Mouse (Mus musculus): Measurements from ENCODE around the gene Ank3.

The Ank3 gene

GRCm38 (mm10) chr10:69981386-69982097, 583.0 kb downstream of the Ank3 start:
- no peak for DNase-seq (ENCODE audit: low spot score in 2 of 2)

- no peak for DNase-seq (ENCODE audit: low spot score in 2 of 2)
Measured at GRCm38 (mm10) chr10:69982701-69983100, 584.1 kb downstream of the Ank3 start.

- DNase-seq (ENCODE audit: low spot score in 2 of 2), result no peak
Measured at GRCm38 (mm10) chr10:69987496-69987895, 588.9 kb downstream of the Ank3 start.

GRCm38 (mm10) chr10:69997082-69997481, 598.5 kb downstream of the Ank3 start:
- no peak for DNase-seq (ENCODE audit: low spot score in 2 of 2)

GRCm38 (mm10) chr10:70004058-70004457, 605.5 kb downstream of the Ank3 start:
- DNase-seq (ENCODE audit: low spot score in 2 of 2), result no peak

- no peak for DNase-seq (ENCODE audit: low spot score in 2 of 2)
Measured at GRCm38 (mm10) chr10:70004831-70005230, 606.3 kb downstream of the Ank3 start.

- DNase-seq (ENCODE audit: low spot score in 2 of 2), result no peak
Measured at GRCm38 (mm10) chr10:70006380-70006779, 607.8 kb downstream of the Ank3 start.

- no peak for DNase-seq (ENCODE audit: low spot score in 2 of 2)
Measured at GRCm38 (mm10) chr10:70011738-70012137, 613.2 kb downstream of the Ank3 start.

- DNase-seq (ENCODE audit: low spot score in 2 of 2), result no peak
Measured at GRCm38 (mm10) chr10:70013931-70014330, 615.4 kb downstream of the Ank3 start.

- DNase-seq (ENCODE audit: low spot score in 2 of 2), result no peak
Measured at GRCm38 (mm10) chr10:70015201-70015600, 616.6 kb downstream of the Ank3 start.

GRCm38 (mm10) chr10:70018691-70019090, 620.1 kb downstream of the Ank3 start:
- DNase-seq (ENCODE audit: low spot score in 2 of 2), result no peak

- peak in 1 of 2 experiments; percentile 41 for DNase-seq (ENCODE audit: low spot score in 2 of 2)
Measured at GRCm38 (mm10) chr10:70021667-70022066, 623.1 kb downstream of the Ank3 start.

- DNase-seq (ENCODE audit: low spot score in 2 of 2), result no peak
Measured at GRCm38 (mm10) chr10:70022596-70022995, 624.0 kb downstream of the Ank3 start.

- DNase-seq (ENCODE audit: low spot score in 2 of 2), result no peak
Measured at GRCm38 (mm10) chr10:70023861-70024260, 625.3 kb downstream of the Ank3 start.

- DNase-seq (ENCODE audit: low spot score in 2 of 2), result no peak
Measured at GRCm38 (mm10) chr10:70031942-70032341, 633.4 kb downstream of the Ank3 start.

- no peak for DNase-seq (ENCODE audit: low spot score in 2 of 2)
Measured at GRCm38 (mm10) chr10:70032982-70033381, 634.4 kb downstream of the Ank3 start.

- DNase-seq (ENCODE audit: low spot score in 2 of 2), result no peak
Measured at GRCm38 (mm10) chr10:70033856-70034255, 635.3 kb downstream of the Ank3 start.

- DNase-seq (ENCODE audit: low spot score in 2 of 2), result no peak
Measured at GRCm38 (mm10) chr10:70039871-70040291, 641.3 kb downstream of the Ank3 start.

- no peak for DNase-seq (ENCODE audit: low spot score in 2 of 2)
Measured at GRCm38 (mm10) chr10:70041562-70041961, 643.0 kb downstream of the Ank3 start.

GRCm38 (mm10) chr10:70045722-70046121, 647.1 kb downstream of the Ank3 start:
- DNase-seq (ENCODE audit: low spot score in 2 of 2), result no peak

- DNase-seq (ENCODE audit: low spot score in 2 of 2), result no peak
Measured at GRCm38 (mm10) chr10:70049771-70050170, 651.2 kb downstream of the Ank3 start.

- no peak for DNase-seq (ENCODE audit: low spot score in 2 of 2)
Measured at GRCm38 (mm10) chr10:70055291-70055690, 656.7 kb downstream of the Ank3 start.

GRCm38 (mm10) chr10:70057064-70057463, 658.5 kb downstream of the Ank3 start:
- DNase-seq (ENCODE audit: low spot score in 2 of 2), result no peak
